Mouse (Mus musculus) neural tube, embryonic 15.5 days (tissue): ENCODE results near the gene Themis. TPM values are rescaled to one million over a fixed set of nuclear protein-coding genes. Genes with fewer than 3 reads are reported as not detected.

Experiments
- ATAC-seq: fragments of 200-750 bp; cut with Nextera tagmentation; 2 replicates; pipeline ENCODE4 v1.8.0; 2017; ENCODE audit warnings: mild to moderate bottlenecking, moderate TSS enrichment, moderate library complexity; ENCODE audit not compliant: low FRiP score
- H3K27ac ChIP-seq: fragments of 300-500 bp; sonication (generic); replicated peaks from 2 replicates; pipeline ENCODE4 v1.5.1; 2015; ENCODE audit warnings: mild to moderate bottlenecking, inconsistent platforms
- H3K27me3 ChIP-seq: fragments of 300-500 bp; sonication (generic); replicated peaks from 2 replicates; pipeline ENCODE4 v1.6.1; 2015; ENCODE audit warnings: inconsistent platforms
- H3K36me3 ChIP-seq: fragments of 300-500 bp; sonication (generic); 2 replicates; pipeline ENCODE4 v1.6.1; 2015; ENCODE audit warnings: inconsistent platforms
- H3K4me1 ChIP-seq: fragments of 300-500 bp; sonication (generic); 2 replicates; pipeline ENCODE4 v1.6.1; 2015; ENCODE audit warnings: inconsistent platforms
- H3K4me2 ChIP-seq: fragments of 300-500 bp; sonication (generic); 2 replicates; pipeline ENCODE4 v1.6.1; 2015; ENCODE audit warnings: inconsistent platforms, mild to moderate bottlenecking, moderate library complexity
- H3K4me3 ChIP-seq: fragments of 300-500 bp; sonication (generic); replicated peaks from 2 replicates; pipeline ENCODE4 v1.5.1; 2015; ENCODE audit warnings: mild to moderate bottlenecking, inconsistent platforms
- H3K9ac ChIP-seq: fragments of 300-500 bp; sonication (generic); replicated peaks from 2 replicates; pipeline ENCODE4 v1.6.1; 2015; ENCODE audit warnings: mild to moderate bottlenecking, inconsistent platforms
- H3K9me3 ChIP-seq: fragments of 300-500 bp; sonication (generic); replicated peaks from 2 replicates; pipeline ENCODE4 v1.6.1; 2016; ENCODE audit warnings: inconsistent platforms
- WGBS: fragments of 180-500 bp; shearing (Covaris S2); methylation state at CpG from one replicate; pipeline ENCODE4 v1.1.7; 2015; ENCODE audit warnings: mixed read lengths; 5-methylcytosine and 5-hydroxymethylcytosine counted together
- polyA plus RNA-seq: library from polyadenylated mRNA; unstranded; fragments of >200 nt; fragmentation: Nextera tagmentation; extraction: Ambion mirVana; gene quantifications from 2 replicates; pipeline ENCODE4 v1.2.1, GENCODE M21; 2015

Themis gene
- polyA plus RNA-seq, 1 experiment from 2014 or later = not detected

GRCm38 (mm10) chr10:28898351-28898750 is 230.2 kb downstream of the Themis start:
- Histone ChIP-seq H3K4me2 (no peak overlapping the region), H3K9me3 (no peaks in the 10 kb centered on the region), H3K9ac (no peak overlapping the region), H3K4me3 (no peak overlapping the region), H3K4me1 (no peaks in the 10 kb centered on the region), H3K36me3 (no peaks in the 10 kb centered on the region), H3K27me3 (no peaks in the 10 kb centered on the region), H3K27ac (no peak overlapping the region)
- WGBS = 72% methylated on average over 1 of the region's 1 CpGs
- no peak for ATAC-seq
